Mouse (Mus musculus): ENCODE measurements around the gene Rcc1l. TPM values are rescaled to one million over a fixed set of nuclear protein-coding genes. Genes with fewer than 3 reads are reported as not detected.

The Rcc1l gene
- 12.1 and 13.8 TPM in 2 replicates for polyA plus RNA-seq (2015; fragmentation: Nextera tagmentation; extraction: Ambion mirVana)

- H3K4me3 ChIP-seq (replicated peaks), result peak within 1 kb of the TSS; percentile 83
- peak within 1 kb of the TSS; percentile 53 for H3K27ac ChIP-seq (replicated peaks)
- H3K36me3 ChIP-seq (replicated peaks), result peaks cover 11% of the 10 kb centered on the region; the same call in 1 of the 2 replicates
- under 1% methylated on average over 64 of the region's 72 CpGs for WGBS (ENCODE audit: insufficient replicate concordance)
- peak; percentile 82 for ATAC-seq (ENCODE audit: insufficient read depth)
- H3K4me2 ChIP-seq, result peak within 1 kb of the TSS; percentile 84
- H3K9ac ChIP-seq, result peak within 1 kb of the TSS; percentile 57
- H3K9me3 ChIP-seq (replicated peaks), result no peaks in the 10 kb centered on the region
- peaks cover 42% of the 10 kb centered on the region for H3K4me1 ChIP-seq (replicated peaks)
- H3K27me3 ChIP-seq, result no peaks in the 10 kb centered on the region
Measured at GRCm38 (mm10) chr5:134176169-134176881, at the start of gene Rcc1l. Gene Rcc1l, minus strand, starts transcription at chr5:134176774.

- peaks cover 16% of the 10 kb centered on the region for H3K4me1 ChIP-seq (replicated peaks)
- peaks cover 3% of the 10 kb centered on the region; the same call in 1 of the 2 replicates for H3K36me3 ChIP-seq (replicated peaks)
- no peak overlapping the region for H3K4me3 ChIP-seq (replicated peaks)
- 54% methylated on average over 30 of the region's 30 CpGs for WGBS (ENCODE audit: insufficient replicate concordance)
- H3K27me3 ChIP-seq, result peaks cover 21% of the 10 kb centered on the region
- no peak for ATAC-seq (ENCODE audit: insufficient read depth)
- H3K9me3 ChIP-seq (replicated peaks), result no peaks in the 10 kb centered on the region
- H3K4me2 ChIP-seq, result peak overlapping the region; percentile 10; the same call in 1 of the 2 replicates
- H3K27ac ChIP-seq (replicated peaks), result no peak overlapping the region
- H3K9ac ChIP-seq, result no peak overlapping the region
Measured at GRCm38 (mm10) chr5:134225110-134225901, 48.7 kb upstream of the Rcc1l start.

GRCm38 (mm10) chr5:134221708-134222150 lies 45.2 kb upstream of the Rcc1l start:
- Histone ChIP-seq H3K9ac (no peak overlapping the region), H3K27me3 (peaks cover 21% of the 10 kb centered on the region), H3K4me3 (replicated peaks) (0 out of 2 replicates have a peak overlapping the region, but pooled peaks have one; percentile 23), H3K9me3 (replicated peaks) (no peaks in the 10 kb centered on the region), H3K4me1 (replicated peaks) (peaks cover 16% of the 10 kb centered on the region), H3K4me2 (peak overlapping the region; percentile 58), H3K36me3 (replicated peaks) (peaks cover 3% of the 10 kb centered on the region; the same call in 1 of the 2 replicates), H3K27ac (replicated peaks) (no peak overlapping the region)
- ATAC-seq (ENCODE audit: insufficient read depth), result no peak
- 10% methylated on average over 36 of the region's 36 CpGs for WGBS (ENCODE audit: insufficient replicate concordance)

- Histone ChIP-seq H3K36me3 (replicated peaks) (peaks cover 3% of the 10 kb centered on the region), H3K4me3 (replicated peaks) (no peak overlapping the region), H3K4me2 (peak overlapping the region; percentile 58; the same call in 1 of the 2 replicates), H3K4me1 (replicated peaks) (peaks cover 16% of the 10 kb centered on the region), H3K9me3 (replicated peaks) (no peaks in the 10 kb centered on the region), H3K27ac (replicated peaks) (no peak overlapping the region), H3K27me3 (peaks cover 21% of the 10 kb centered on the region), H3K9ac (no peak overlapping the region)
- ATAC-seq (ENCODE audit: insufficient read depth), result no peak
- WGBS (ENCODE audit: insufficient replicate concordance), result 32% methylated on average over 4 of the region's 4 CpGs
Measured at GRCm38 (mm10) chr5:134221278-134221677, 44.7 kb upstream of the Rcc1l start.

DNA sequence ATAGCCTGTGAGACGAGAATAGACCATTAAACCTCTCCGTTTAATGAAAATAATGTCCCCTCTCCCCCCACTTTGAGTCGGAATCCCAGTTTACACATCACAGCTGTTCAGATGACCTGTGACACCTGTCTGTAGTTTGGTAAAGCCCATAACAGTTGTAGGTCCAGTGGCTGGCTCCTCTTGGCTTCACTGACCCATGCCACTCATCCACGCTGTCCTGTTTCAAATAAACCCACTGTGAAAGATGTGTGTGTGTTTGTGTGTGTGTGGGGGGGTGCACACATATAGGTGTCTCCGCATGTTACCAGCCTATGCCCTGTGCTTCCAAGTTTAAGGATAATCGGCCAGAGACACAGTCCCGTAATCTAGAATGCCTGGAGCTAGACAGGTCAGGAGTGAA lies 41.3 kb upstream of the Rcc1l start:
- Histone ChIP-seq H3K4me2 (no peak overlapping the region), H3K4me1 (replicated peaks) (peaks cover 14% of the 10 kb centered on the region), H3K27me3 (peaks cover 21% of the 10 kb centered on the region), H3K9me3 (replicated peaks) (no peaks in the 10 kb centered on the region), H3K36me3 (replicated peaks) (peaks cover 3% of the 10 kb centered on the region), H3K9ac (no peak overlapping the region), H3K4me3 (replicated peaks) (no peak overlapping the region), H3K27ac (replicated peaks) (no peak overlapping the region)
- WGBS (ENCODE audit: insufficient replicate concordance), result 76% methylated on average over 7 of the region's 7 CpGs
- ATAC-seq (ENCODE audit: insufficient read depth), result no peak

- Histone ChIP-seq H3K27ac (replicated peaks) (no peak overlapping the region; the same call in 1 of the 2 replicates), H3K9me3 (replicated peaks) (no peaks in the 10 kb centered on the region), H3K4me3 (replicated peaks) (no peak overlapping the region), H3K27me3 (no peaks in the 10 kb centered on the region), H3K4me1 (replicated peaks) (peaks cover 3% of the 10 kb centered on the region; the same call in 1 of the 2 replicates), H3K4me2 (no peak overlapping the region), H3K9ac (no peak overlapping the region), H3K36me3 (replicated peaks) (no peaks in the 10 kb centered on the region; the same call in 1 of the 2 replicates)
- 30% methylated on average over 12 of the region's 12 CpGs for WGBS (ENCODE audit: insufficient replicate concordance)
- ATAC-seq (ENCODE audit: insufficient read depth), result peak; percentile 22; the same call in 1 of the 2 replicates
Measured at GRCm38 (mm10) chr5:134214021-134214806, 37.6 kb upstream of the Rcc1l start.

DNA sequence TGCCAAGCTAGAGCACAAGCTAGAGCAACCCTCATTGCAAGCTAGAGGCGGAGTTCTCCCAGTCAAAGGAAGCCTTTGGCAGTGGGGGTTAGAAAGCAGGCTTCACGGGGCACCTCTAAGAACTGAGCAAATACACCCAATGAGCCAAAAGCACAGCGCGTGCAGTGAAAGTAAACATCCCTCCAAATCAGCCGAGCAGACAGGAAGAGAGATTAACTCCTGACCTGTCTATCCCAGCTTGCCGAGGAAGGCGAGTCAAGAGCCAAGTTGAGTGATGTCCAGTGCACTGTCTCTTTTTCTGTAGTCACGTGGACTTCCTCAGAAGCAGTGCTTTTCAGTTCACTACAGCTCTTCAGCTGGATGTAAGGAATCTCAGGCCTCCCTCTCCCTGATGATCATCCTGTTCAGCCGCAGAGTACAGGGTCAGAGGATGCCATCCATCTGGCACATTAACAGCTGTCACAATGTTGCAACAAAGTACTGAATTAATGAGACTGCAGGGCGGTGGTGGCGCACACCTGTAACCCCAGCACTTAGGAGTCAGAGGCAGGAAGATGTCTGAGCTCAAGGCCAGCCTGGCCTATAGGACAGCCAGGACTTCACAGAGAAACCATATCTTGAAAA lies 33.5 kb upstream of the Rcc1l start:
- Histone ChIP-seq H3K4me2 (no peak overlapping the region), H3K36me3 (replicated peaks) (0 out of 2 replicates have a peak, but pooled peaks cover 5% of the 10 kb centered on the region), H3K9me3 (replicated peaks) (no peaks in the 10 kb centered on the region), H3K9ac (no peak overlapping the region), H3K4me3 (replicated peaks) (no peak overlapping the region), H3K4me1 (replicated peaks) (peaks cover 3% of the 10 kb centered on the region; the same call in 1 of the 2 replicates), H3K27me3 (no peaks in the 10 kb centered on the region), H3K27ac (replicated peaks) (peak overlapping the region; percentile 48; the same call in 1 of the 2 replicates)
- 36% methylated on average over 11 of the region's 11 CpGs for WGBS (ENCODE audit: insufficient replicate concordance)
- ATAC-seq (ENCODE audit: insufficient read depth), result peak; percentile 55

DNA sequence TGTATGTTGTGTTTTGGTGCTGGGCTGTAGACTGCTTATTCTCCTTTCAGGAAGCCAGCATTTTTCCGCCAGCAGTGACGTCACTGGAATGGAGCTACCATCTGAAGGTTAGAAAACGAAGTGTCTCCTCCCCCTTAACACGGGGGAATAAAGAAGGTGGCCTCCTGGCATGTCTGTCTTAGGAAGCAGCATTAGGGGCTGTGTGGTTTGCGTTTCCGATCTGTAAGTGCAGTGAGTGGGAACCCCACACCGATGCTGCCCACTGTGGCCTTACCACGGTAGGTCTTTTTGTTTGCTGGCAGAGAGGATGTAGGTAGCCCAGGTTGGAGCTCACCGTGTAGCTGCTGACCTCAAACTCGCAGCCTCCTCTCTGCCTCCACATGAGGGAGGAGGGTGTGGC lies 30.1 kb upstream of the Rcc1l start:
- H3K9ac ChIP-seq, result no peak overlapping the region
- H3K9me3 ChIP-seq (replicated peaks), result no peaks in the 10 kb centered on the region
- no peaks in the 10 kb centered on the region for H3K27me3 ChIP-seq
- H3K4me1 ChIP-seq (replicated peaks), result peaks cover 3% of the 10 kb centered on the region; the same call in 1 of the 2 replicates
- H3K4me3 ChIP-seq (replicated peaks), result no peak overlapping the region
- 0 out of 2 replicates have a peak, but pooled peaks cover 5% of the 10 kb centered on the region for H3K36me3 ChIP-seq (replicated peaks)
- no peak overlapping the region for H3K27ac ChIP-seq (replicated peaks)
- H3K4me2 ChIP-seq, result no peak overlapping the region
- ATAC-seq (ENCODE audit: insufficient read depth), result no peak
- 43% methylated on average over 10 of the region's 10 CpGs for WGBS (ENCODE audit: insufficient replicate concordance)

- H3K9me3 ChIP-seq (replicated peaks), result no peaks in the 10 kb centered on the region
- H3K4me3 ChIP-seq (replicated peaks), result no peak overlapping the region
- ATAC-seq (ENCODE audit: insufficient read depth), result no peak
- no peak overlapping the region for H3K4me2 ChIP-seq
- H3K36me3 ChIP-seq (replicated peaks), result no peaks in the 10 kb centered on the region
- no peak overlapping the region for H3K9ac ChIP-seq
- WGBS (ENCODE audit: insufficient replicate concordance), result 72% methylated on average over 8 of the region's 8 CpGs
- H3K27me3 ChIP-seq, result no peaks in the 10 kb centered on the region
- 0 out of 2 replicates have a peak, but pooled peaks cover under 1% of the 10 kb centered on the region for H3K4me1 ChIP-seq (replicated peaks)
- no peak overlapping the region for H3K27ac ChIP-seq (replicated peaks)
Measured at GRCm38 (mm10) chr5:134193664-134194063, 17.1 kb upstream of the Rcc1l start.

- no peak for ATAC-seq (ENCODE audit: insufficient read depth)
- H3K9me3 ChIP-seq (replicated peaks), result no peaks in the 10 kb centered on the region
- H3K4me2 ChIP-seq, result no peak overlapping the region
- no peak overlapping the region for H3K27ac ChIP-seq (replicated peaks)
- peaks cover 16% of the 10 kb centered on the region for H3K4me1 ChIP-seq (replicated peaks)
- WGBS (ENCODE audit: insufficient replicate concordance), result 35% methylated on average over 7 of the region's 7 CpGs
- H3K36me3 ChIP-seq (replicated peaks), result no peaks in the 10 kb centered on the region
- H3K9ac ChIP-seq, result no peak overlapping the region
- H3K27me3 ChIP-seq, result no peaks in the 10 kb centered on the region
- H3K4me3 ChIP-seq (replicated peaks), result no peak overlapping the region
Measured at GRCm38 (mm10) chr5:134188571-134188970, 12.0 kb upstream of the Rcc1l start.

Measured in liver, embryonic 15.5 days (tissue).